Mouse (Mus musculus) Muller cell, postnatal 12 days (primary cell): ENCODE measurements at regions not wholly inside any gene's neighbourhood (a gene's known extent, or its start where the extent isn't known, plus 50 kb on each side); places are given as distances from the start of the nearest gene placed in this dataset.

Experiments used
- DNase-seq: peaks from one replicate; pipeline ENCODE4 v3.0.0-alpha.2; 2015; ENCODE audit errors: inconsistent ontology term

DNA sequence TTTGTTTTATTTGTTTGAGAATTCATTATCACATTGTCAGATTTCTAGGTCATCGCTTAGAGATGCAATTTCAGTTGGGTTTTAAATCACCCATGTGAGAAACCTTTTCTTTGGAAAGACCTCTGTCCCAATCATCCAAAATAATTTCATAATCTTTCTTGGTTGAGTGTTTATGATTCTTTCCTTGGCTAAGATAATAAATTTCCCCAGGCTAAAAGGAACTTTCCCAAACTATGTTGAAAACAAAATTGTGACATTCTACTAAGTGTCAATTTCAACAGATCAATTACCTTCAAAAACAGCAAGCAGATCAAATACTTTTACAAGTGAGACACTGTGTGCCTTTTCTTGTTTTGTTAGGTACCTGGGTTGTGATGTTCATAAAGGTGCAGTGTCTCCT lies 80.0 kb upstream of the Acvr2a start:
- no peak for DNase-seq

DNA sequence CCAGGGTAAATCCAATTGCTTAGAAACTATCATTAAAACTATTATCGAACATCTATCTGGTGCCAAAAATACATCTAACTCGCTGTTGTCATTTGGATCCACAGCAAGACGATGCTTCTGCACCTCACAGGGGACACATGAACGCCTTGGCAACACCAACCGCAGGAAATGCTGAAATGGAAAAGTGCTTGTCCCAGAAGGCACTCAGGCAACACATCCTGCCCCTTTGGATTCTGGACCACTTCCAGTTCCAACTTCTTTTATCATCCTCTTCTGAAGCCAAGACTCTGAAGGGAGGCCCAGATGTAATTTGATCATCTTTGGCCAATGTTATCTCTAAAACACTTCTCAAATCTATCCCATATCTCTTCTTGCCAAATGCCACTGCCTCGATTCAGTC lies 79.4 kb upstream of the Acvr2a start:
- no peak for DNase-seq

DNA sequence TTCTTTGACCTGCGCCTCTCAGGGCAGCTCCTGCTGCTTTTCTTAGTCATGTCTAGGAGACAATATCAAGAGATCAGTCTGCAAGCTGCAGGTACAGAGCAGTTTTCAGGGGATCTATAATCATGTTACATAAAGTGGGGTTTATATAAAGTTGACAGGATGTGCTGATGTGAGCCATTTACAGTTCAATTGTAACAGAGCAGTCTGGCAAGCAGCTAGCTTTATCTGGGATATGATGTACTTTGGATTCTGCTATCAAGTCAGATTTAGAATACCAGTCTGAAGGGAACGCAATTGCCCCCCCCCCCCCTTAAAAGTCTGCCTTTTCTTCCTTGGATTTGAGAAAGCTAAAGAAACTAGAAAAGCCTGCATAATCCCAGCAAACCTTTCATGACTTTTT lies 77.6 kb upstream of the Acvr2a start:
- DNase-seq: no peak
